ENCODE assay signal across 19 mouse cellular contexts in the genomic region with DNA sequence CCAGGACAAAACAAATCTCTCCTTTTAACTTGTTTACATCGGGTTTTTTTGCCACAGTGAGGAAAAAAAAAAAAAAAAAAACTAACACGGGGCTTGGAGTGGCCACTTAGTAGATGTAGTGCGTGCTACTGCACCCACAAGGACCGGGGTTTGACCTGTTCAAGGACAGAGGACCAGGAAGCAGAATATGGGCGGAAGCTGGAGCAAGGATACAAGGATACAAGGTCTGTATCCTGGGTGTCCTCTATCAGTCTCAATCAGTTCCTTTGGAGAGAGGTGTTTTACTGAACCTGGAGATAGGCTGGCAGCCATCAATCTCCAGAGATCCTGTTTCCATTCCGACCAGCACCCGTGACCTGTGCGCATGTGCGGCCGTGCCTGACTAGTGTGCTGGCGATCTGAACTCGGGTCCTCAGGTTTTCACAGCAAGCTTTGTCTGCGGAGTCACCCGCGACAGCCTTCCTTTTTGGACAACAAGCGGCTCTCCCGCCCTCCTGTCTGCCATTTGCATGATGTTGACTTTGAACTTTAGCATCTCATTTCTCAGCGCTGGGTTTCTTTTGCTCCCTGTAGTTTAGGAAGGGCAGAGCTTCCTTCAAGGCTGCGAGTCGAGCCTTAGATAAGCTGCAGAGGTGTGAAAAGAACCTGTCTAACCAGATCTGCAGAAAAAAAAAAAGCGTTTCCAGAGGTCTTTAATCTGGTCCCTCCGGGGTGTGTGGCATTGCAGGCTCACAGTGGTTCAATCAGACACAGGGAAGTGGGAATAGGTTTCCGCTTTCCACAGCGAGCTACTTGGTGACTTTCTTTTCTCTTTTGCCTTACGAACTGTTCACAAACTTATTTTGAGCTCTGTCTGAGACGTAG. TPM values are rescaled to one million over a fixed set of nuclear protein-coding genes. Genes with fewer than 3 reads are reported as not detected.
DNase-seq lines count a peak whose midpoint lies in the region; ATAC-seq and TF ChIP-seq lines count a peak whose summit lies in the region.
"Had no signal": no experiment of that assay in that cellular context is flagged by ENCODE, and none has a peak within 500 bp of the region (broad histone marks: within the 10 kb centered on the region; RNA-seq: fewer than 3 reads in every experiment).

No protein-coding gene starts in this region.

- no peak overlapping the region for H3K9ac ChIP-seq in hindbrain, embryonic 11.5 days (ENCODE audit: low read depth, low read length)
- H3K9ac ChIP-seq in hindbrain, embryonic 16.5 days (ENCODE audit: low read depth, low read length), result no peak overlapping the region
- H3K9ac ChIP-seq: forebrain, postnatal 0 days; midbrain, embryonic 12.5 days had no signal

- no peak for TF ChIP-seq POLR2A in small intestine, adult 2 months (IDR thresholded peaks at IDR 0.05; ENCODE audit: low read depth, low read length)

- no peaks in the 10 kb centered on the region for H3K9me3 ChIP-seq in hindbrain, embryonic 11.5 days (ENCODE audit: control insufficient read depth, low read length)
- H3K9me3 ChIP-seq in hindbrain, embryonic 16.5 days (ENCODE audit: control insufficient read depth, low read length), result no peaks in the 10 kb centered on the region
- H3K9me3 ChIP-seq: midbrain, embryonic 12.5 days had no signal

- H3K36me3 ChIP-seq in hindbrain, embryonic 11.5 days (ENCODE audit: control insufficient read depth, insufficient read depth, low read length), result no peaks in the 10 kb centered on the region
- no peaks in the 10 kb centered on the region for H3K36me3 ChIP-seq in hindbrain, embryonic 16.5 days (ENCODE audit: control insufficient read depth, insufficient read depth, low read length)
- no peaks in the 10 kb centered on the region for H3K36me3 ChIP-seq in small intestine, adult 2 months (ENCODE audit: control insufficient read depth, insufficient read depth, low read length)
- H3K36me3 ChIP-seq: midbrain, embryonic 12.5 days had no signal

- no peaks in the 10 kb centered on the region for H3K27me3 ChIP-seq in hindbrain, embryonic 11.5 days (ENCODE audit: control insufficient read depth, insufficient read depth, low read length)
- H3K27me3 ChIP-seq in hindbrain, embryonic 16.5 days (replicated peaks; ENCODE audit: control insufficient read depth, insufficient read depth, low read length), result peaks cover 3% of the 10 kb centered on the region; the same call in 1 of the 2 replicates
- no peaks in the 10 kb centered on the region for H3K27me3 ChIP-seq in small intestine, adult 2 months (ENCODE audit: control insufficient read depth, insufficient read depth, low read length)
- H3K27me3 ChIP-seq: CH12.LX; midbrain, embryonic 12.5 days had no signal

- H3K27ac ChIP-seq in hindbrain, embryonic 11.5 days (ENCODE audit: low read depth, low read length), result no peak overlapping the region
- no peak overlapping the region for H3K27ac ChIP-seq in hindbrain, embryonic 16.5 days (ENCODE audit: low read depth, low read length)
- H3K27ac ChIP-seq in small intestine, adult 2 months (ENCODE audit: insufficient read depth, low read depth, low read length), result peak overlapping the region; percentile 64
- H3K27ac ChIP-seq in layer of hippocampus, adult 2 months, result no peak overlapping the region
- H3K27ac ChIP-seq: midbrain, embryonic 12.5 days had no signal

- no peak overlapping the region for H3K4me3 ChIP-seq in hindbrain, embryonic 11.5 days (ENCODE audit: low read depth, low read length)
- H3K4me3 ChIP-seq in hindbrain, embryonic 16.5 days (ENCODE audit: low read length), result no peak overlapping the region
- peak overlapping the region; percentile 32 for H3K4me3 ChIP-seq in small intestine, adult 2 months (ENCODE audit: low read depth, low read length)
- no peak overlapping the region for H3K4me3 ChIP-seq in layer of hippocampus, adult 2 months
- H3K4me3 ChIP-seq: erythroblast, embryonic 14.5 days; midbrain, embryonic 12.5 days had no signal

- peak; percentile 6 for DNase-seq in hindbrain, embryonic 11.5 days (ENCODE audit: low spot score)
- peak; percentile 71 for DNase-seq in ES-CJ7 (ENCODE audit: low read depth, low spot score)
- DNase-seq in ZHBTc4 (ENCODE audit: low read depth, low spot score), result peak; percentile 79
- no peak for DNase-seq in T-cell, adult 2 months (ENCODE audit: low spot score)
- no peak for DNase-seq in layer of hippocampus, adult 2 months (ENCODE audit: low spot score in 2 of 2)
- DNase-seq: adrenal gland, postnatal 36 days; cerebellum, postnatal 25 days; forebrain, postnatal 0 days; gastrocnemius, postnatal 14 days; kidney, adult 11 months; kidney, postnatal 4 days; liver; lung, postnatal 10 days had no signal

- WGBS in hindbrain, embryonic 11.5 days, result 37% methylated on average over 26 of the region's 26 CpGs
- WGBS in hindbrain, embryonic 16.5 days, result 36% methylated on average over 26 of the region's 26 CpGs
- 15% methylated on average over 26 of the region's 26 CpGs for WGBS in small intestine, adult 2 months

- no peak for TF ChIP-seq CTCF in small intestine, adult 2 months (IDR thresholded peaks at IDR 0.05; ENCODE audit: extremely low read depth, insufficient read length, insufficient replicate concordance, low read depth, low read length)
- TF ChIP-seq CTCF in layer of hippocampus, adult 2 months (conservative IDR thresholded peaks at IDR 0.05), result no peak

- no peak overlapping the region for H3K4me2 ChIP-seq in hindbrain, embryonic 11.5 days (replicated peaks; ENCODE audit: low read depth, low read length)
- no peak overlapping the region for H3K4me2 ChIP-seq in hindbrain, embryonic 16.5 days (ENCODE audit: low read length)
- H3K4me2 ChIP-seq: midbrain, embryonic 12.5 days had no signal

- ATAC-seq in hindbrain, embryonic 11.5 days (ENCODE audit: low FRiP score), result no peak
- no peak for ATAC-seq in hindbrain, embryonic 16.5 days
- ATAC-seq: forebrain, postnatal 0 days had no signal

- no peaks in the 10 kb centered on the region for H3K4me1 ChIP-seq in hindbrain, embryonic 11.5 days (replicated peaks; ENCODE audit: control insufficient read depth, insufficient read depth, low read length)
- H3K4me1 ChIP-seq in hindbrain, embryonic 16.5 days (ENCODE audit: control insufficient read depth, insufficient read depth, low read depth, low read length), result no peaks in the 10 kb centered on the region
- peaks cover 6% of the 10 kb centered on the region for H3K4me1 ChIP-seq in small intestine, adult 2 months (ENCODE audit: control insufficient read depth, insufficient read depth, insufficient read length, low read length)

RNA-seq across cellular contexts. Expression of gene Nptx2, which starts 38.8 kb away (rescaled TPM):
- 2.4 and 2.6 TPM in 2 replicates for polyA plus RNA-seq in hindbrain, embryonic 11.5 days (2014; fragmentation: Nextera tagmentation; extraction: Ambion mirVana)
- polyA plus RNA-seq in hindbrain, embryonic 16.5 days (2015; fragmentation: Nextera tagmentation; extraction: Ambion mirVana), result 6.6 TPM in 2 replicates
- polyA plus RNA-seq in small intestine, adult 2 months (2012; rRNA removed), result 3.2 and 5.3 TPM in 2 replicates
- 10 to 100 TPM; 40.0 to 42.0 TPM for total RNA-seq in layer of hippocampus, adult 2 months (2021)
- total RNA-seq: CH12.LX; hematopoietic stem cell, adult 5-6 weeks had no signal
- polyA plus RNA-seq: erythroblast, embryonic 14.5 days had no signal

Comparison
In these comparisons a context has a peak if more than half of its experiments do, and no peak if none do; other contexts are left out.
1. DNase-seq: peak in hindbrain, embryonic 11.5 days (single experiment), ES-CJ7 (single experiment) and ZHBTc4 (single experiment); none in T-cell, adult 2 months (single experiment) and layer of hippocampus, adult 2 months (0 of 2).